Mouse (Mus musculus) lung, postnatal 10 days (tissue): ENCODE measurements around the gene Slit1.

Experiments
- DNase-seq: peaks from one replicate; pipeline ENCODE4 v3.0.0; 2021

Gene Slit1

DNA sequence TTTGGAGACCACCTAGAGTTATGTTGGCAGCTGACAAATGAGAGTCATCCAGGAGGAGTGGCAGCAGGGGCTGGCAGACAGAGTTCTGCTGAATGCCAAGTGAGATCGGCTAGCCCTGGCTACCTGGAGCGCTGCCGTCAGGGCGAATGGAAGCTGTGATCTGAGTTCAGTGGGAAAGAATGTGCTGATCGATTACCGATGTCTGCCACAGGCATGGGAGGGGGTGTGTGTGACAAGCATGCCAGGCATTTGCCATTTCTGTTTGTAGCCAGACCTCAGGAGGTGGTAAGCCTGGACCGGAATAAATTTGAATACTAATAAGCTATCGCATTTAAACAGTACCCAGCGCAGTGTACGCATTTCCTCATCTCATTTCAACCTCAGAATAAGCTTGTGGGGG lies 91.5 kb downstream of the Slit1 start:
- DNase-seq = no peak

DNA sequence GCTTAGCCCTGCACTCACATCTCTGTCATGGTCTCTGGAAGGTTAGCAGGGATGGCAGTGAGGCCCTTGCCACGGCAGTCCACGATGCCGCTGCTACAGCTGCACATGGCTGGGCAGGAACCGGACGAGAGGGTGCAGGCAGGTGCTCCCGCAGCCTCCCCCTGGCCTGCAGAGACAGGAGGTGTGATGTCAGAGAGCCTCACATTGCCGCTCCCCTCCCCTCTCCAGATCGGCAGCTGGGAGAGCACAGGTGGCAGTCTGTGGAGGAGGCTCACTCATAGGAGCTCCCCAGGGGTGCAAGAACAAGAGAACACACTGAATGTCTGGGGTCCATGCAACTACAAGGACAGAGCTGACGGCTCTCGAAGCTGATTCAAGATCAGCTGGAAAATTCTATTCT lies 94.1 kb downstream of the Slit1 start:
- DNase-seq = no peak

DNA sequence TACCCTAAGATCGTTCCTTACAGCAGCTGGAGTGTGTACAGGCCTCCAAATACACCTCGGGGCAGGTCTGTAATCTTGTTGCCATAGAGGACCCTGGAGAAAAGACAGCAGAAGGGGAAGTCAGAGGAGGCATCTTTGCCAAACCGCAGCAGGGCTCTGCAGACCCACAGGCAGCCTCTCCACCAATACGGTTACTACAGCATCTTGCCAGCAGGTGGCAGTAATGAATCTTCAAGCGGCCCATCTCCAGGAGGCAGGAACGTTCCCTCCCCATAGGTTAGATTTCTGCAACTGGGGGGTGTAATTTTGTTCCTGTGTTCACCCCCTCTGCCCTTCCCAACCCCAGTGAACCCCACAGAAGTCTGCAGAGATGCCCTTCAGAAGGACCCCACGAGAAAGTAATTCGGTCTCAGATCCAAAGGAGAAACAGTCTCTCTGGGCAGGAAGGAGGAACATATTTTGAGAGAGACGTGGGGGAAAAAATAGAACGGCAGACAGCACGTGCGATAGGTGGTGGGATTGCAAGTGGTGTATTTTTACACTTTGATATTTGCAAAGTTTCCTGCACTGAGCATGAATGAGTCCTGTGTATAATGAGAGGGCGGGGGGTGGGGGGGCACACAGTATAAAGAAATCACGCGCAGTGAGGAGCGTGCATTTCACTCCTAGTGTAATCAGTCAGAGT lies 96.4 kb downstream of the Slit1 start:
- peak; percentile 81 for DNase-seq

DNA sequence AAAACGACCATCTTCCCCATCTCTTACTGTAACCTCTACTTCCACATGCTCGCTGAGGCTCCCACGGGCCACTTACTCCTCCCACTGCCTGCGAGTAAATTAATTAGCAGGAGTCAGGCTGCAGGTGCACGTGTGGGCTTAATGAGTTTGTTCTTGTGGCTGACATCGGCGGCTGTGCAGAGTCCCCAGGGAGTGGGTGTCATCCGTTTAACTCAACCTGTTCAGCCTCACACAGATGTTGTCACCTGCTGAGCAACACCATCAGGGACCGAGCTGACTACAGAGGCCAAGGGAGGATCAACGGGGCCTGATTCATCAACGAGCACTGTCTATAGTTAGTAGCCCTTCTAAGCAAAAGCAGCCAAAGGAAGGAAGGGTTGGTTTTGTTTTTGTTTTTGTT lies 100.5 kb downstream of the Slit1 start:
- no peak for DNase-seq

DNA sequence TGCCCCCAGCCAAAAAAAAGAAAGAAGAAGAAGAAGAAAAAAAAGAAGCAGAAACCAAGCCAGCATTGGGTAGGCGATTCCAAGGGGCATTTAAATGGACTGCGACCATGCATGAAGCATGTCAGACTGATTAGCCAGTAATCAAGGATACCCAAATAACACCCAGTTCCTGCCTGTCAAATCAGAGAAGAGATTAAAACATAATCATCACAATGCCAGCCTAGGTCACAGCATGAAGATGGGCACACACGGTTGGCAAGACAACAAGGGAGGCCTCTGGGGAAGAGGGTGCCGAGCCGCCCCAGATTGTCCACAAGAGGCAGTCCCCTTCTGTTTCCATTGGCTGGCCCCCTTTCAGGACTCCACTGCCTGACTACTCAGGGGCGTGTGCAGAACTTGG lies 108.5 kb downstream of the Slit1 start:
- DNase-seq = no peak

DNA sequence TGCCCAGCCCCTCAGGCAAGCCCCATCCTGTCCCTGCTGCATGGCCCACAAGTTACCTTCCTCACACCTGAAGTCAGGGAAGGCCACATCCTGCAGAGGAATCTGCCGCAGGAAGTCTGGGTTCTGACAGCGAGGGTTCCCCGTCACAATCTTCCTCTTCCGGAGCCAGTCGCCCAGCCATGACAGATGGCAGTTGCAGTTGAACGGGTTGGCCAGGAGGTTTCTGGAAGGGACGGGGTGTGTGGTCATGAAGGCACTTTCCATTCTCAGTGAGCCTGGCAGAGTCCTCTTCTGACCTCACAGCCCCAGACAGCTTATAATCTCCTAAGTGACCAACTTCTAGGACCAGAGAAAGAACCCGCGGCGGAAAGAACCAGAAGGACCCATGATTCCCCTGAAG lies 109.4 kb downstream of the Slit1 start:
- no peak for DNase-seq

DNA sequence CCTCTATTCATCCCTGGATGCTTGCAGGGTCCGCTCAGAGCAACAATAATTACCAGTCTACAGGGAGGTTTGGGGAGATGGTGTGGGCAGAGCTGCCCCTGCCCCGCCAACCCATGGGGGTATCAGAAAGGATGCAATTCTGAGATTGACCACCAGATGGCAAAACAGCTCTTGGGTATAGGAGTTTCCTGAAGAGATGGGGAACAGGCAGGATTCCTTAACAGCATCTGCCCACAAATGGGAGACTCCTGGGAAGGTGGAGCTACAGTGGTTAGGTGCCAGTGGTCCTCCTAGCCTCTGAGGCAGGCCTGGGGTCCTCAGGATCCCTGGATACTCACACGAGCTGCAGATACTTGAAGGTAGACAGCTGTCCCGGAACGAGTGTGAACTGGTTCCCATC lies 113.9 kb downstream of the Slit1 start:
- peak; percentile 75 for DNase-seq

DNA sequence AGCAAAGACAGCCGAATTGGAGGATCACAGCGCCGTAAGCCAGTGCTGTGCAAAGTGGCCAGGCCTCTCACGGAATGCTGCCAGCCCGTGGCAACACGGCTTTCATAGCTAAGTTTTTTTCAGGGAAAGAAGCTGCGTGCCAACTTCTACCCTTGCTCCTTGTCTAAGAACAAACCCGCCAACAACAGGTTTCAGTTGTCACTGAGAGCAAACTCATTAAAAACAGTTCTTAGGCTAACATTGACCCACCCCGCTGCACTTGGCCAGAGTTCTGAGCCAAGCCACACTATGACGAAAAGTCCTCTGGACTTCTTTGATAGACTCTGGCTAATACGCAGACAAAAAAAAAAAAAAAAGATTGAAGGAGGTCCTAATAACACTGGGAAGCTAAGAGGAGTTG lies 114.5 kb downstream of the Slit1 start:
- peak; percentile 9 for DNase-seq

DNA sequence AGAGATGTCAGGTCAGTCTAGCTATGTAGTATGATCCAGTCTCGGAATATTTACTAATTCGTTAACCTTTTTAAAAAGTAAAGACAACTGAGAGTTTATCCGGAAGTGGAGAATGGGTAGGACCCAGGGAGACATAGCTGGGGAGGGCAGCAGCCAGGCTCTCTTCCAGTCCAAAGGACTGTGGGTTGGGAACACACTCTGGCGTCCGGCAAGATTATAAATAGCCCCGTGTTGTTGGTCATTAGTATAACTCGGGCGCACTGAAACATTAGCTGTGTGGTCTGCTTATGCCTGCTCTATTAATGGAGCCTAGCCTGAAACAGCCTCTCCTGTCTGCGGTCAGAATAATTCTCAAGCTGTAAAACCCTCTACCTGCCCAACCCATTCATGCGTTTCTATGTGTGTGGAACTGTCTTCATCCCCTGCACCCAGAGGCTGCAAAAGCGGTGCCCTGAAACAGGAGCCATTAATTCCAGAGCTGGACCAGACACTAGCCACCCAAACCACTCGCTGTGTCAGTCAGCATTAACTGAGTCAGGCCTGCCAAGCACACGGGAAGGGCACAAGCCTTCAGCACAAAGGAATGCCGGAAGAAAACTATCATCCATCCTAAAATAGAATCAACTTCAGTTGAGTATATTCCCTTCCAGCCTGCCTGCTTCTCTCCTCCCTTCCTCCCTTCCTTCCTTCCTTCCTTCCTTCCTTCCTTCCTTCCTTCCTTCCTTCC lies 122.9 kb downstream of the Slit1 start:
- DNase-seq = no peak

DNA sequence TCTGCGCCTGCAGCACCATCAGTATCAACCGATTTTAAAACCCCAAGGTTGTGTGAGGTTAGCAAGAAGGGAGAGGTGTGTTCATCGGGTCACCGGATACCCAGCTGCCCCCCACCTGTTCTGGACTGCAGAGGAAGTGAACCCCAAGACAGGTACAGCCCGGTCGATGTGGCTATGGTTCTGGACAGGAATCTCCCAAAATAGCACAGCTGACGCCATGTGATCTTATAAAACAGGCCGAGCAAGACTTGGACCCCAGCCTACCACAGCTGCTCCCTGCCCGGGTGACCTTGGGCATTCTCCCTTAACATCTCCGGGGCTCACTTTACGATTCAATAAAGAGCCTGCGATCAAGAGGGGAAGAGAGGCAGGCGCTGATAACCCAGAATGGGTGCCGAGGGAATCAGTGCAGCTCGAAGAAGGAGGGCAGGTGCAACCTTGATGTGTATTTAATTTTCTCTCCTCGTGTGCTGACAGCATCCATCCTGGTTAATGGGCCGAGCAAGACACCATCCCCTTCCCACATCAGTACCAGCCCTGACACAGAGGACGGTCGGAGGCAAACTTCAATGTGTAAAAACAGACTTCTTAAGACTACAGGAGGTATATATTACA lies 124.6 kb downstream of the Slit1 start:
- no peak for DNase-seq

DNA sequence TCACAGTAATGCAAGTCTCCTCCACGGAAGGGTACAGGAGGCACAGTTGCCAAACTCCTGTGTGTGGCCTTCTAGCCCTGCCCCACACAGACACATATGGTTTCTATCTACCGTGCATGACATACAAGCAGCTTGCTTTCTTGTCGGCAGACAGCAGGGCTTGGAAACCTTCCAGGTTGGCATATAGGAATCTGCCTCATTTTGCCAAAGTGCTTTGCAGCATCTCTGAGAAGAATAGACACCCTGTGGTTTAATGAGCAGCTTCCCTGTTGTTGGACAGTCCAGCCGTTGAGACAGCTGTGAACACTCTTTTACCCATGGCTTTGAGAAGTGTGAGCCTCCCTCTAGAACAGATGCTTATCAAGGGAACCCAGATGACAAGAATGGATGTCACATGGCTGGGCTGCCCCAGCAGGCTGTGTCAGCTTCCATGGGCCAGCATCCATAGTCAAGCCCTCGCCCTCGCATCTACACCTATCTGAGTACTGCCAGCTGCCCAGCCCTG lies 125.3 kb downstream of the Slit1 start:
- no peak for DNase-seq

DNA sequence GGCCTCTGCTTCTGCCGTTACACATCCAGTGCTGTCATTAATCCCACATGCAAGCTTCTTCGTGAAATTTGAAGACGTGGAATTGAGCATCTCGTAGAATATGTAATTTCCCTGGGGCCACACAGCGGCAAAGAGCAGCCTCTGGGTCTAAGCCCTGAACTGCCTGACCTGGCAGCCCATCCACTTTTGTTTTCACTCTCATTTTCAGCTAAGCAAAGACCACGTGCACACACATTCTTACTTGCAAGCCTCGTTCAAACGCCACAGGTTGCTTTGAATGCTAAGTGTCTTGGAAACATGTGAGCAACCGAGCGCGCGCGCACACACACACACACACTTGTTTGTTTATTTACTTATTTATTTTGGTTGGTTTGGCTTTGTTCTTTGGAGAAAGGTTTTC lies 126.4 kb downstream of the Slit1 start:
- DNase-seq = no peak

DNA sequence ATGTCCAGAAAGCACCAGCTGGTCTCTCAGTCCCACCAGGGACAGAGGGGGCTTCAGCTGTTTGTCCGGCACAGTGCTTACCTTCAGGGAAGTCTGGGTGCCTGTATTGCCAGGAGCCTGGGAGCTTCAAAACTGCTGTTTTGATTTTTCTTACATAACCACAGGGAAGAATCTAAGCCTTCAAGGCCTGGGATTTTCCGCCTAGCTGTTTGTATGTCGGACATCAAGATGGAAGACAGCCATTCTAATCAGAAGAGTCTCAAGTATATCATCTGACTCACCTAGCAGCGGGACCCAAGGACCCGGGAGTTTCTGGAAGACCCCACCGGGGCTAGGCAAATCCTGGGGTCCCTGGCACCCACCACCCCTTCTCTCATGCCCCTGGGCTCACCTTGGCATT lies 127.2 kb downstream of the Slit1 start:
- no peak for DNase-seq

DNA sequence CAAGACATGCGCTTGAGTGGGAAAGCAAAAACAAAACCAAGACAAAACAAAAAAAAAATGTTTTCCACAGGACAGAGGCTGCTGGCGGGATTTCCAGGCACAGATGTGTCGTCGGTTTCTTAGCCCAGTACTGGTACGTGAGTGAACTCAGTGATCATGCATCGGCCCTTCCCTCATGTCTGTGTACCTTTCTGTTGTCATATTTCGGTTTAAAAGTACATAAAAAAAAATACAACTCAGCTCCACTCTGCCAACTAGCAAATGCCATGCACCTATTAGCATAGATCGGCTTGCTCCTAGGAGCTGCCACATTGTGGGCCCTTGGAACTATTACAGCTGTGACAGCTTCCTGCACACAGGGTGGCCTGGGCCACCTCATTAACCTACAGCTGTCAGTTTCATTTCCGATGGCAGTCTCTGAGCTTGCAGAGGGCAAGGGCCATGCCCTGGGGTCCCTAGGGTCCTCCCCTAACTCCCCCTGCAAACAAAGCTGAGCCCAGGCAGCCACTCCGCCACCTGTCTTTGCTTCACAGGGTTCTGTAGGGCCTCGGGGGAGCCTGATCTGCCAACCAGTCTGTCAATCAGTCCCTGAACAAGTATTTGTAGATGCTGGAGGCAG lies 127.8 kb downstream of the Slit1 start:
- DNase-seq = no peak

DNA sequence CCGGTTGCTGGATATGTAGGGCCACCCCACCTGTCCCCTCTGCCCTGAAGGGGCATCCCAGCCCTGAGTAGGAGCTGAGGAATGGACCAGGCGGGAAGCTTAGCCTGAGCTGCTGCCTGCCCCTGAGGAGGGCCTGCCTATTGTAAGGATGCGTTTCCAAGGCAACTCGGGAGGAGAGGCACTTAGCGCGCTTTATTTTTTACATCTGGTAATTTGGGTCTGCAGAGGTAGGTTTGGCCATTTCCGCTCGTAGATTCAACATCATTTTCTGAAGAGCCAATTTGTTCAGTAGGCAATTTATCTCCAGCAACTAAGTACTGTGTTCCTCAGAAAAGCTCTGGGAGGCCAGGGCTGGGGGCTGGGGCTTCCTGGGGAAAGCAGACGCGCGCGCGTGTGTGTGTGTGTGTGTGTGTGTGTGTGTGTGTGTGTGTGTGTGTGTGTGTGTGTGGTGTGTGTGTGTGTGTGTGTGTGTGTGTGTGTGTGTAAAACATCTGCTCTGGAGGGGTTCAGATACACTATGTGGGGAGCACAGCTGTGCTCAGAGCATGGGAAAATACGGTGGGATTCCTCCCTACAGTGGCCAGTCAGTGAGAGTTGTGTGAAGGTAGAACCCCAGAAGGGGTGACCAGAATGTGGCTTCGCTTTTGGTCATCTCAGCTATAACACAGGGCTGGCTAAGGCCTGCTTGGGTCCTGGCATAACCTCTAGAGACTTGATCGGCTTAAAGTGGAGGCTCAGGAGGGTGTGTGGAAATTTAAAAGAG lies 130.0 kb downstream of the Slit1 start:
- DNase-seq = no peak

DNA sequence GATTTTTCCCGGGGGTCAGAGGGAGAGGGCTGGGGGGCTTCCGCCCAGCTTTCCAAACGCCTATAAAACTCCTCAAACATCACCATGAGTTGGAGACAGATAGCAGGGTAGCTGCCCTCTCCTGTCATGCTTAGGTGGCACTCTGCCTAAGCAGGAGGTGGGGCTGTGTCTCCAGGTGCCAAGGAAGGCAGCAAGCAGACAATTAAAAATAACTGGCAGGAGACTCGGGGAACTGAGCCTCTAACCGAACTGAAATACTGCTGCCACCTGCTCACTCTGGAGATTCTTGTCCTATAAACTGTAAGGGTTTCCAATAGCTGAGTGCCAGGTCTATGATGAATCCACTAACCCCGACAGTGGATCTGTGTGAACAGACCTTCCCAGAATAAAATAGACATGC lies 131.8 kb downstream of the Slit1 start:
- DNase-seq = no peak

DNA sequence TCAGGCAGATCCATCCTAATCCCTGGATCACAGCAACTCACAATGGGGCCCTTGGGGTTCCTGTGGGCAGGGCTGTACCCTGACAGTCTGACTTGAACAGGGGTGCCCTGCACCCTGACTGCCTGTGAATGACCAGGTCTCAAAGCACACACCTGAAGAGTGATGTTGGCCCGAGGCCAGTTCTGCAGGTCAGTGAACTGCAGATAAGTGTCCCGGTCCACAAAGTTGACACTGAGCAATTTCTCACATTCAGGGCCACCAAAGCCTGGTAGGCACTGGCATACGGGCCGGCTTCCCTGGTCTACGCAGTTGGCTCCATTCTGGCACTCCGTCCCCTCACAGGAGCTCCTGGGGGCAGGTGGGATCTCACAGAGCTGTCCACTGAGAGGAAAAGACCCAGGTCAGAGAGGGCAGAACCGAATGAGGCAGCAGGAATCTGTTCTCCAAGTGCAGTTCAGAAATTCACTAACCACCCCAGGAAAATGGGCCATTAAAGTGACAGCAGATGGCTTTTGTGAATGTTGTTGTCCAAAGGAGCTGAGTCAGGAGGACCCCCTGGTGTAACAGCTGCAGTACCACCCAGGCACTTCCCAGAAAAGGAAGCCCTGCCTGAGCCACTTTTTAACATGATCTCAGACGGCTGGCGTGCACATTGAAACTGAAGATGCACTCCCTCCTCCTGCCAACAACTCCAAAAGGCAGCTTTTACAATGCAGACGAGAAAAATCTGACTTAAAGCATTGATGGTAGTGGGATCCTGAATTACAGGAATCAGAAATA lies 137.1 kb downstream of the Slit1 start:
- no peak for DNase-seq

DNA sequence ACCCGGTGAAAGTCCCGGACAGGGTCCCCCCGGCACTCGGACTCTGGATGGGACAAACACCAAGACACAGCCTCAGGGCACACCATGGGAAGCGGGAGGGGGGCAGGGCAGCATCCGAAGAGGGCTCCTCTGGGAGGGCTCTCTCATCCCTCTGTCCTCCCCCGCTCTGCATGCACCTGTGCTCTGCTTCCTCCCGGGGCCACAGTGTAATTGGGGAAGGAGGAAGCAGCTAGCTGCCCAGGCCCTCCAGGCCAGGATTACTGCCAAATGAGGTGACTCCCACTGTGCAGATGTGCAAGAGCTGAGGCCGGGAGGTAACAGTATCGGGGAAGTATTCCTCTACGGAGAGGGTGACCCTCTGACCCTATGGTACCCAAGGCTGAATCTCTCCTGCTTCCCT lies 142.8 kb downstream of the Slit1 start:
- DNase-seq = no peak

DNA sequence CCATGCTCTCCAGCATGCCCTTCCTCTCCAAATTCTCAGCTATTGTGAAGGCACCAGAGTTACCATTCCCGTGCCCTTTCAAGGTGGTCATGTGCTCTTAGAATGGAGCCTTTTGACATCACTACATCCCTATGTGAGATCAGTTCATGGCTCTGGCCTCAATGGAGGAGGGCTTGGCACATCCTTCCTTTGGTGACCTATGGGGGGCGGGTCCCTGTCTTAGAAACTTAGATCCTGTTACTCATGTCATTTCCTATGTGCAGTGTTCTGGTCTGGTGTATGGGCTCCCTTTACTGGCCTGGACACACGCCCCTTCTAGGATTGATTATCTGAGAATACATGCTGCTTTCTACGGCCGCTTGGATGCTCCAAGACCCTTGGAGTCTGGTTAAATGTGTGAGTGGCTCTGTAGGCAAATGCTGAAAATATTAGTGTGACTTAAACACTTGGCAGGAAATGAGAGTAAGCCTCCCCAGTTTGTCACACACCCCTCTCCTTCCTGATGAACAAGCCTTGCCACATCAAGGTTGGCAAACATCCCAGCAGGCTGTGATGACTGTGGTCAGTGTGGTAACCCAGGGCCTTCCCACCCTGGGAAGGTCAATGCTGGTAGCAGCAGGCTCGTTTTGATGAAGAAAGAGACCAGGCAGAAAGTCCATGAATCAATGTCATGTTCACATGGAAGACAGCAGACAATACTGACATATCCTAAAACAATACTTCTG lies 146.1 kb downstream of the Slit1 start:
- peak; percentile 81 for DNase-seq

DNA sequence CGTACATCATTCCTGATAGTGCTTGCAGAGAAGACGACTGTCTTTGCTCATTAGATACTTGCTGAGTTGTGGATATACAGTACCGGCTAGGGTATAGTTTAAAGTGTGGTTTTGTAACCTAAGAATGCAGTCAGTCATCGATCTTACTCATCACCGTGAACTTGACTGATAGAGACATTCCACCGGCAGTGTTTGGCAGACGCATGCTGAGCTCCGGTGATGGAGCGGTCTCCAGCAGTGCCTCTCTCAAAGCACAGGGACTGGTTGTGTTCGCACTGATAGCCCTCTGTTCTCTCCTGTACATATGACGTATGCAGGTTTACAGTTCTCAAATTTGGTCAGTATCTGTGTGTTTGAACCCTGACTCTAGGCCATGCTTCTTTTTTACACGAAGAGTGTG lies 151.7 kb downstream of the Slit1 start:
- DNase-seq = no peak

DNA sequence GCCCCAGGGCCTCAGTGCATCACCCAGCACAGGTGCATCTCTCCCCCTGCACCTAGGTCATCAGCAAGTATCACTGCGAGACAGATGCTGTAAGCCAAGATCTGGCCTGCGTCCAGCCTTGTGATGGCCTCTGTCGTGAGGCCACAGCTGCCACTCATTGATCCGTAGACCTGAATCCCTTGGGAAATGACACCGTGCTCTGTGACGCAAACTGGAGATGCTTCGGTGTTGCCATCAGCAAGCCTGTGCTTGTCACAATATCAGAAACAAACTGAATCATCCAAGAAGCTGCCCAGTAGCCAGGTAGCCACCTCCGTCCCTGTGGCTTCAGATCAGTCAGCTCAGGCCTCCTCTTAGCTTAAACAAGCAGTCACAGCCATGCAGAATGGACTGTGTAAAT lies 153.8 kb downstream of the Slit1 start:
- no peak for DNase-seq

DNA sequence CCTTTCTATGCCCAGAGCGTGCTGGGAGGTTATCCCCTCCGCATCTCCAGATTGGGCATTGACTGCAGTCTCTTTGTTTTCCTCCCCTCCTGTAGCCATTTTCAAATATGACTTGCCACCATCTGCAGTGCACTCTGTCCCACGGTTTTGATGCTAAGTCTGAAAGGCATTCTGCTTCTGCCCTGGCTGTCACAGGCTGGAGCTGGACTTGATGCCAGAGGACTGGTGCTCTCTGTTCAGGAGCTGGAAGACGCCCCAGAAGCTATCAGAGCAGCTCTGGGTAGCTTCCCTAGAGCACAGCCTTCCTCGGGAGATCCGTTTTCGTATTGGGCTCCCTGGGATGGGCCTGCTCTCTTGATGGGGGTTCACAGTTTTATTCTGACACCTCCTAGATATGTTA lies 154.4 kb downstream of the Slit1 start:
- no peak for DNase-seq
